Comparison of ENCODE assay signal across 23 mouse cellular contexts in the genomic region with DNA sequence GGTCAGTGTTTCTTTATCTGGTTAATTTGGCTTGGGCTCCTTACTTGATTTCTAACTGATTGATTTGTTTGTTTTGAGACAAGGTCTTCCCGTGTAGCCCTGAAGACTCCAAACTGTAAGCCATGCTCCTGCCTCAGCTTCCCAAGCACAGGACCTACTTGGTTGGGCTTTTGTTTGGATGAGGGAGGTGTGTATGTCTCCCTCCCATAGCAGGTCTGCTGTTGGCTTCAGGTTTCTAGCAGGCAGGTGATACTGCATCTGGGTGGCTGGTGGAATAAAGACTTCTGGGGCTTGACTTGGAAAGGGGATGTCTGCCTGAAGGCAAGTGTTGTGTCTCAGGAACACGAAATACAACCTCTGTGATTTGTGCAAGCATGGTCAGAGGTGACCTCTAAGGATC. TPM values are rescaled to one million over a fixed set of nuclear protein-coding genes. Genes with fewer than 3 reads are reported as not detected.
A peak's percentile ranks its signal among the peaks of the same experiment; 100 is the strongest.
DNase-seq lines count a peak whose midpoint lies in the region; ATAC-seq lines count a peak whose summit lies in the region.
"Had no signal": no experiment of that assay in that cellular context is flagged by ENCODE, and none has a peak within 500 bp of the region (broad histone marks: within the 10 kb centered on the region; RNA-seq: fewer than 3 reads in every experiment).

No protein-coding gene starts in this region.

- no peak overlapping the region for H3K4me3 ChIP-seq in kidney, embryonic 16.5 days (ENCODE audit: low read length)
- H3K4me3 ChIP-seq: neural tube, embryonic 12.5 days had no signal

- H3K36me3 ChIP-seq in kidney, embryonic 16.5 days (ENCODE audit: insufficient read depth, low read length) = no peaks in the 10 kb centered on the region
- H3K36me3 ChIP-seq: embryonic facial prominence, embryonic 13.5 days; forebrain, embryonic 10.5 days; heart, embryonic 10.5 days; hindbrain, embryonic 13.5 days; limb, embryonic 10.5 days; limb, embryonic 15.5 days; liver, embryonic 13.5 days; midbrain, embryonic 10.5 days; neural tube, embryonic 12.5 days had no signal

- H3K9ac ChIP-seq in kidney, embryonic 16.5 days (replicated peaks; ENCODE audit: low read length) = no peak overlapping the region
- H3K9ac ChIP-seq: liver, embryonic 13.5 days; neural tube, embryonic 12.5 days had no signal

- ATAC-seq in CD4-positive, CD25-positive, alpha-beta regulatory T cell, adult 4 months = no peak
- no peak for ATAC-seq in kidney, embryonic 16.5 days (ENCODE audit: low FRiP score, low TSS enrichment)
- ATAC-seq in inflammation-experienced regulatory T-cells, adult 6 months = no peak

- intact Hi-C loops in left cerebral cortex, postnatal 36 days (cut with DNase I) = no loop called here

- H3K27me3 ChIP-seq in kidney, embryonic 16.5 days (ENCODE audit: insufficient read depth, low read length) = no peaks in the 10 kb centered on the region
- H3K27me3 ChIP-seq: limb, embryonic 15.5 days had no signal

- no peak overlapping the region for H3K4me2 ChIP-seq in kidney, embryonic 16.5 days (replicated peaks; ENCODE audit: low read depth, low read length)

- H3K9me3 ChIP-seq in kidney, embryonic 16.5 days (ENCODE audit: low read length) = no peaks in the 10 kb centered on the region
- H3K9me3 ChIP-seq: embryonic facial prominence, embryonic 13.5 days; forebrain, embryonic 10.5 days; heart, embryonic 10.5 days; hindbrain, embryonic 13.5 days; limb, embryonic 10.5 days; limb, embryonic 15.5 days; liver, embryonic 13.5 days; midbrain, embryonic 10.5 days; neural tube, embryonic 12.5 days had no signal

- 0 out of 2 replicates have a peak overlapping the region, but pooled peaks have one; percentile 16 for H3K27ac ChIP-seq in kidney, embryonic 16.5 days (ENCODE audit: low read length)
- H3K27ac ChIP-seq: embryonic facial prominence, embryonic 13.5 days; hindbrain, embryonic 13.5 days; limb, embryonic 15.5 days; liver, embryonic 13.5 days; neural tube, embryonic 12.5 days had no signal

- H3K4me1 ChIP-seq in kidney, embryonic 16.5 days (ENCODE audit: insufficient read depth, low read length) = peaks cover 23% of the 10 kb centered on the region

- DNase-seq in CD4-positive, CD25-positive, alpha-beta regulatory T cell, adult 2 months (ENCODE audit: low read depth, low spot score) = peak; percentile 55
- DNase-seq in kidney, adult 11 months = no peak
- DNase-seq in T-cell, adult 2 months (ENCODE audit: low spot score) = peak; percentile 31
- peak; percentile 69 for DNase-seq in naive thymus-derived CD4-positive, alpha-beta T cell, adult 2 months (ENCODE audit: low read depth)
- no peak for DNase-seq in left cerebral cortex, postnatal 36 days (ENCODE audit: low spot score in 2 of 2)
- DNase-seq: adrenal gland, adult 8-10 months; cerebellum, adult 11 months; cerebellum, adult 9-10 months; gastrocnemius, postnatal 10 days; layer of hippocampus, postnatal 36 days; liver, embryonic 13.5 days; right cerebral cortex, postnatal 4 days had no signal

- 62% methylated on average over 2 of the region's 2 CpGs for WGBS in kidney, embryonic 16.5 days

RNA-seq across cellular contexts. Expression of gene Traf1, which starts 0.6 kb away (rescaled TPM):
- 100 to 1,000 TPM; 300 to 441 TPM for polyA plus RNA-seq in CD4-positive, CD25-positive, alpha-beta regulatory T cell, adult 4 months (2017; shearing (Covaris generic))
- polyA plus RNA-seq in kidney, embryonic 16.5 days (2015; fragmentation: Nextera tagmentation; extraction: Ambion mirVana) = 30.3 and 33.2 TPM in 2 replicates
- total RNA-seq in left cerebral cortex, postnatal 36 days (2021) = 1 to 10 TPM; 1.2 to 1.4 TPM
- 100 to 1,000 TPM; 240 to 310 (median 304) TPM for polyA plus RNA-seq in inflammation-experienced regulatory T-cells, adult 6 months (2017; shearing (Covaris generic))
- polyA plus RNA-seq: limb, embryonic 10.5 days had no signal

RNA-seq across cellular contexts. Expression of gene Phf19, which starts 48.4 kb away (rescaled TPM):
- polyA plus RNA-seq in CD4-positive, CD25-positive, alpha-beta regulatory T cell, adult 4 months (2017; shearing (Covaris generic)) = 1 to 10 TPM; 1.9 TPM
- polyA plus RNA-seq in kidney, embryonic 16.5 days (2015; fragmentation: Nextera tagmentation; extraction: Ambion mirVana) = 21.4 and 22.2 TPM in 2 replicates
- 1 to 10 TPM in 1 of 2 experiments, under 1 TPM in 1; 0.29 to 1.4 TPM for total RNA-seq in left cerebral cortex, postnatal 36 days (2021)
- polyA plus RNA-seq in inflammation-experienced regulatory T-cells, adult 6 months (2017; shearing (Covaris generic)) = 1 to 10 TPM; 1.1 to 3.9 (median 1.2) TPM

Comparison
In these comparisons a context has a peak if more than half of its experiments do, and no peak if none do; other contexts are left out.
1. DNase-seq: peak in CD4-positive, CD25-positive, alpha-beta regulatory T cell, adult 2 months (single experiment), T-cell, adult 2 months (single experiment) and naive thymus-derived CD4-positive, alpha-beta T cell, adult 2 months (single experiment); none in kidney, adult 11 months (single experiment) and left cerebral cortex, postnatal 36 days (0 of 2).